Mouse (Mus musculus): ENCODE results near the gene Vcl.

The Vcl gene

DNA sequence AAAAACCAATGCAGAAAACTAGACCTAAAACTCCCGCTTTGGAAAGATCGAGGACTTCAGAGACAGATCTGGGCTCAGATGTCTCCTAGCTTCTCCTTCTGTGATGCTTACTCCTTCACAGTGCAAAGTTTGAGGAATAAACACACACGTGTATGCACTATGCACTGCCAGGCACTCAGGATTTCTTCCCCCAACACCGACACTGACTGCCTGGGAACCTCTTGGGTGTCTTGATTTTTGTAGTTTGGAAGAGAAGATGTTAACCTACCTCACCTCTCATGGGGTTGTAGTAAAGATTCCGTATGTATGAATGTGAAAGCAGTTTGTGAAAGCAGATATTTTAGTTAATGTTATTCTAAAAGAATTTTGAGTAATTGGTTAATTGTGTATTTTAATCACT, 88.7 kb downstream of the Vcl start:
- DNase-seq = peak; percentile 70

DNA sequence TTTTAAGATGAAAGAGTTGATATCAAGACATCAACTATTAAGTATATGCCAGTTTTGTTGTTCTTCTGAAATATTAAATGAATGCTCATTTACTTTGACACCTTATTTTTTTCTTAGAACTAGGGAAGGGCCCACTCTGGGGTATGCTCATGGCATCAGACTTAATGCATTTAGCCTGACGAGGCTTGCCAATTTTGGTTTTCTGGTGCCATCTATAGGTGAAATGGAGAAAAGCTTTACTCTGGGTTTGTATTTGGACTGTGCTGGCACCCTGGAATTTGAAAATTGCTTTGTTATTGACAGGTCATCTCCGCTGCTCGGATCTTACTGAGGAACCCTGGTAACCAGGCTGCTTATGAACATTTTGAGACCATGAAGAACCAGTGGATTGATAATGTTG, 89.8 kb downstream of the Vcl start:
- DNase-seq = no peak

DNA sequence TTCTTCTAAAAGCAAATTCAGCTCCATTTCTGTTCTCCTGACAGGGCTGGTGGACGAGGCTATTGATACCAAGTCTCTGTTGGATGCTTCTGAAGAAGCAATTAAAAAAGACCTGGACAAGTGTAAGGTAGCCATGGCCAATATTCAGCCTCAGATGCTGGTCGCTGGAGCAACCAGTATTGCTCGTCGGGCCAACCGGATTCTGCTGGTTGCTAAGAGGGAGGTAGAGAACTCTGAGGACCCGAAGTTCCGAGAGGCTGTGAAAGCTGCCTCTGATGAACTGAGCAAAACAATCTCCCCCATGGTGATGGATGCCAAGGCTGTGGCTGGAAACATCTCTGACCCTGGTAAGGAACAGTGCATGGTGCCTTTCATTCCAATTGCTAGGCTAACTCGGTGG, 91.2 kb downstream of the Vcl start:
- DNase-seq = no peak

DNA sequence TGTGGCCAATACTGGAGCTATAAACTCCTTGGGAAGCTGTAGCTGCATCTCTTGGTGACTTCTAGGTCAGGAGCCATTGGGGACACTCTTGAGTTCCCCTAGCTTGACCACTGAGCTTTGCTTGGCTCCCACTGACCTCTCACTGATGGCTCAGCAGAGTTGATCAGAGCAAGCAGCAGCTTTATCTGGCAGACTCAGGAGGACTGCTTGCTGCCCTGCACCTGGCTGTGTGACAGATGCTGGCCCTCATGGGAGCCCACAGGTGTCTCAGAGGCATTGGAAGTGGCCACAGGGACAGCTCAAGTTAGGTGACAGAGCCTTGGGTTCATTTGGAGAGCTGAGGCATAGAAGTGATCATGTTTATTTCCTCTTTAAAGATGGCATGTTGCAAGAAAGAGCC, 98.3 kb downstream of the Vcl start:
- DNase-seq = peak; percentile 88

DNA sequence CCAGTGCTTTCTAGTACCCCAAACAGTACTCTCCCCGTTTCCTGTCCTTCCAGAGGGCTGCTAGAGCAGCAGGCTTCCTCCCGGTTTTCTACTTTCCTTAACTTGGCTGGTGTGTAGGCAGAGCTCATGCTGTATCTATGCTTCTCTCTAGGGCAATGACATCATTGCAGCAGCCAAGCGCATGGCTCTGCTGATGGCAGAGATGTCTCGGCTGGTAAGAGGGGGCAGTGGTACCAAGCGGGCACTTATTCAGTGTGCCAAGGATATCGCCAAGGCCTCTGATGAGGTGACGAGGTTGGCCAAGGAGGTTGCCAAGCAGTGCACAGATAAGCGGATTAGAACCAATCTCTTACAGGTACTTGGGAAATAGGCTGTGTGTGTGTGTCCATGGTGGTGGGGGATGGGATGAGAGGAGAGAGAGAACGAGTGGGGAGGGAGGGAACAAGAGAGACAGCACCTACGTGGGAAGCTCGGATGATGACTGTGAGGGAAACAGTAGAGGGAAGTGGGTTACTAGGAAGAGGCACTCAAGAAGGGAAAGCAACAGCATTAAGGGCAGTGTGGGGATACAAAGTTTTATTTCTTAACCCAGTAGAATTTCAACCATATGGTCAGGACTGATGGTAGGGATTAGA, 99.9 kb downstream of the Vcl start:
- peak; percentile 91 for DNase-seq

DNA sequence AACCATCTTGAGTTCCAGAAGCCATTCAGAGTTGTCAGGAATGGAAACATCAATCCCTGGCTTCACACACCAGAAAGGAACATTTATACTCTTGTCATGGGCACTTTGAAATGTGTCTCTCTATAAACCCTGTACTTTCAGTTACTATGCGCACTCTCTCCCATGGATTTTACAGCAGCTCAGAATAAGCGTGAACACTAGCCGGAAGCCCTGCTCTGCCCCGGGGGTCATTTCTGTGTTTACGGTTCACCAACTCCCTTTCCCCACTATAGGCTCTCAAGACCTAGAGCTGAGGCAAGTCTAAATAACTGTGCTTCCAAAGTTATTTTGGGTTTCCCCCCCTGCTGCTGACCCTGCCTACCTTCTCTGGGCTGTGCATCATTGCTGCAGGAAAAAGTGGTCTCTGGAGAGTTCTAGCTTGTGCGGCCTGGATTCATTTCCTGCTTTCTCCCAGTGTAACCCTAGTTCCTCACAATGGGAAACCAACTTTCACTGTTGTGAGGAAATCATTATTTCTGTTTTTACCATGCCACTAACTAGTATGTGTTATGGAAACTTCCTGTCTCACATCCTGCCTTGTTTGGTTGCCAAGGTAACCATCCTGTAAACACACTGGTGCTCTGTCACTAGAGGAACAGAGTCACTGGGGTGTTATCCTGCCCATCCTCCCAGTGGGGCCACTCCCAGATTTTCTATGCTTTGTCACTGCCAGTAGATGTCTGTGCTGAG, 102.7 kb downstream of the Vcl start:
- DNase-seq = peak; percentile 99

DNA sequence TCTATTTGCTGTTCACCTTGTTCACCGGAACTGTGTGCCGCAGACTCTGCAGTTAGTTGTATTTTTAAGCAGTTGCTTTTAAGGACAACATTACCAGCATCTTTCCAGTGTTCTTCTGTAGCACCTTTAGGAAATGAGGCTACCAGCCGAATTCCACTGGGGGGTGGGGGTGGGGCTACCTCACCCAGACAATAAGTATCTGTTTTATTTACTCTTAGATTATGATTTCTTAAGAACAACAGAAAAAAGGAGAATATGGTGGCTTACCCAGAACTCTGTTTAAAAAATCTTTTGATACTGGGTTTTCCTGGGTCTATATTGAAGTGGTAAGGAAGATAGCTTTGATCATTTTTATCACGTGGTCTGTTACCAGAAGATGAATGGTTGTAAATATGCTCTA, 105.1 kb downstream of the Vcl start:
- no peak for DNase-seq

DNA sequence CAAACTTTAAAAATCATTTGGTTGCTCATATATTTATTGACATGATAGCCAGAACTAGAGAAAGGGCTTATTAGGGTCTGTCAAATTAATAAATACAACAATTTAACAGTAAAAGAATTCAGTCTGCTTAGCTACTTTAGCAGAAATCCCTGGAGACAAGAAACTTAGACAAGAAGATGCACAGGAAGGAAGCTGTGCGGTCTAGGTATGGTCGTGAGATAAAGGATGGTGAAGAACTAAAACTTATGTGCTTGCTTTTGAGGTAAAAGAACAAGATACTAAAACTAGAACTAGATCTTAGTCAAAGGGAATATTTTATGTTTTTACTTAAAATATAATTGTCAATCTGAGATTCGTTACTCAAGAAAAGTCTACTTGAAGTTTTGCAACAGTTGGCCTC, 105.6 kb downstream of the Vcl start:
- no peak for DNase-seq

DNA sequence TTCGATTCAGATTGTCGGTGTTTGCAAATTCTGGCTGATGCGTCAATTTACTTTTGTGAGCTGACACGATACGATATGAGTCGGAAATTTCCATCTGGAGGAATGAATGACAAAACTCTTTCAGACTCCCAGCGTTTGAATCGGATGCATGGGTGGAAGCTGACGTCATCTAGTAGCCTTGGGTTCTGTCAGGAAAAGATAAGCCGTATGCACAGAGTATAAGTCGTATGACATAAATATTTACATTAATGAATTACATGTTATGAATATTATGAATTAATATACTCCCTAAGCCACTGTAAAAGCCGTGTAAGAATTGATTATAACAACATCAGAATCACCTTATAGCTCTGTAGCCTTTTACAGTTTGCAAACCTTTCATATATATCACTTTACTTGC, 109.9 kb downstream of the Vcl start:
- DNase-seq = peak; percentile 52

DNA sequence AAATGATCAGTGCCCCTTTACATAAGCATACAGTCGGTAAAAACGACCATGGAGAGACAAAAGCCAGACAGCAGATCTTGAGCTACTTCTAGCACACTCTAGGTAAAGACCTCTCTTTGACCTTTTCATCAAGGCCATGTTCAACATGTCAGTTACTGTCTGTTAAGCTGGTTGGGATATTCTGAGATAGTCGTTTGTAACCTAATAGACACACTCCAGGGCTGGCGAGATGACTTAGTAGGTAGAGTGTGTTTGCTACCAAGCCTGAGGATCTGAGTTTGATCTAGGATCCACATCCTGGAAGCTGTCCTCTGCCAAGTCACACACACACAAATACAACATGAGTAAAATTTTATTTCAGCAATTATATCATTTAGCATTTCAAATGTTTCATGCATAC, 110.4 kb downstream of the Vcl start:
- peak; percentile 61 for DNase-seq

DNA sequence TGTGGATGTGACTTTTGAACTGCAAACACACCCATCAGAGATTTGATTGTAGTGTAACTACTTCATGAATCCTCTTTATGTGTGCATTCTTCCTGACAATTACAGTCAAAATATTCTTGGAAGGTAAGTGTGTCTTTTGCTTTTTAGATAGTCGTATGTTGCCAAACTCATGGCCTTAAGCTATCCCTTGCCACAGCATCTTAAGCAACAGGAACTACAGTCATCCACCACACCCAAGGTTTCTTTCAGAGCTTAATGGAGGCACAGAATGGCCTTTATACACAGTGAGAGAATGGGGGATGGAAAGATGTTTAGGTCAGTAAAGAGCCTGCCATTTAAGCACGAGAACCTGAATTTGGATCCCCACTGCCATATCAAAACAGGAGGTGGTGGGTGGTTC, 118.6 kb downstream of the Vcl start:
- DNase-seq = no peak

DNA sequence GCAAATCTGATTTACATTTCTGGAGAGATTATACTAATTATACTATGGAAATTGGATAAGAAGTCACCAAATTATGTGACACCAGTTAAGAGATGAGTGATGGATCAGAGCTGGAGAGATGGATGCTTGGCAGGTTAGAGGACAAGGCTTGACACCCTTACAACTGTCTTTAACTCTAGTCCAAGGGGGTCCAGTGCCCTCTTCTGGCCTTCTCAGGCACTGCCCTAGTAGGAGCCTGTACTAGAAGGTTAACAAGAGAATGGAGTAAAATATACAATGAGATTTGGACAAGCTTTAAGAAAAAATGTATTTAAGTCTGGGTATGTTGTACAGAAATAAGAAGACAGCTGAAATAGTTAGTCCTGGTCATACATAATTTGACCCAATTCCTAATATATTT, 119.7 kb downstream of the Vcl start:
- DNase-seq = peak; percentile 92

DNA sequence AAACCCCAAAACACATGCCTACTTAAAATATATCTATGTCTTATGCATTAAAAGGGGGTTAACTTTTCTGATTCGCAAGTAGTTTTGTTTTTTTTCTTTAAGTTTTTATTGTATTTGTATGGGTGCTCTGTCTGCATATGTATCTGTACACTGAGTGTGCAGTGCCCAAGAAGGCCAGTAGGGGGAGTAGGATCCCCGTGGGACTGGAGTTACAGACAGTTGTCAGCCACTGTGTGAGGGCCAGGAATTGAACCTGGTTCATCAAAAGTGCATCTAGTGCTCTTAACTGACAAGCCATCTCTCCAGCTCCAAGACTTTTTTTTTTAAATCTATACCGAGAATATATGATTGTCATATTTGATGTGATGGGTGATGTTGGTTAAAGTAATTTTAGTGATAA, 121.5 kb downstream of the Vcl start:
- peak; percentile 84 for DNase-seq

DNA sequence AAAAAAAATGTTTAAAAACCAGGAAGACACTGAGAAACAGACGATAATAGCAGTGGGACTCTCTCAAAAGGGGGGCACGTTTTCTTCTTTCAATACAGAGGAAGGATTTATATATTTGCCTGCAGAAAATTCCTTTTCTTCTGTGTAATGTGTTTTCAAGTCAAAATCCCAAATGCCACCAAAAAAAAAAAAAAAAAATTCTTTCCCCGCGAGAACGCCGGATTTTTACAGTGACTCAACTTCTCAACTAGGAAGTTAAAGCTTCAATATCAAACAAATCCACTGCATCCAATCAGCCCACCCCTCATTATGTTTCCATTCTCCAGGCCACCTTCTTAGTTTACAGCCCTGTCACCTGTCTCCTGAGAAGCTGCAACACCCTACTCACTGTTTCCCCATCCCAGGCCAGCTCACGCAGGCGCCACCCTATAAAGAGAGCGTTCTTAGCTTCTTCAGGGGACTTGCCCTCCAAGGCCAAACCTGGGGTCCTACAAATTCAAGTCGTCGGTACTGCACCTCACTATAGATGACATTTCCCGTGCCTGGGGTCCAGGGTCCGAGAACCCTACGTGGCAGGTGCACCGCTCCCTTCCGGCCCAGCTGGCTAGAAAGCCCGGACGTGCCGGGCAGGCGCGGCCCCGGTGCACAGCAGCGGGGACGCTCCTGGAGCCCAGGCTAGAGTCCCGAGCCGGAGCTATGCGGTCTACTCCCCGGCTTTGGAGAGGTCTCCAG, 122.3 kb downstream of the Vcl start:
- DNase-seq = no peak

DNA sequence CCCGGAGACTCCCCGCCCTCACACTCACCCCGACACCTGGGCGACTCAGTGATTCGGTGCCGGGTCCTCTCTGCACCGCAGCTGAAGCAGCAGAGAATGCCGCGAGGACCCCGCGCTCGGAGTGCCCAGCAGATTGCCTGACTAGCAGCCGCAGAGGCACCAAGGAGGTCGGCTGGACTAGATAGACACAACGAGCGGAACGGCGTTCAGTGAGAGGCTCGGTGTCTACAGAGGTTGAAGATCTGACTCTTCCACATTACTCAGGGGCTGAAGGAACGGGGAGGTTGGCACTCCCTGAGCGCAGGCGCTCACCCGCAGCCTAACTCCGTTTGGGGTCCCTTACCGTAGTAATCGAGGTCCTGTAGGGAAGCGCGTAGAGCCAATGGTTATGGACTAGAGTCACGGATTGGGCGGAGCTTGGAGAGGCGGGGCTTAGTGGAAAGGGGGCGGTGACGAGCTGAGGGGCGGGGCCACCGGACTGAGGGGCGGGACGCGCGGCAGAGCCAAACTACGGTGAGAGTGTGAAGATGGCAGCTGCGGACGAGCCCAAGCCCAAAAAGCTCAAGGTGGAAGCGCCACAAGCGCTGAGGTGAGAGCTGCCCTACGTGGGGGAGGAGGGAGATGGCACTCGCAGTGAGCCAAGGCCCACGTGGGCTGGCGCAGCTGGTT, 123.0 kb downstream of the Vcl start, which contains the start of the genes Ap3m1 and Adk:
Gene Ap3m1 (minus strand): TSS at position 397 of the 669 bp plus-strand sequence.
Gene Adk (plus strand): TSS at position 463 of the 669 bp plus-strand sequence.
- peak; percentile 100 for DNase-seq

DNA sequence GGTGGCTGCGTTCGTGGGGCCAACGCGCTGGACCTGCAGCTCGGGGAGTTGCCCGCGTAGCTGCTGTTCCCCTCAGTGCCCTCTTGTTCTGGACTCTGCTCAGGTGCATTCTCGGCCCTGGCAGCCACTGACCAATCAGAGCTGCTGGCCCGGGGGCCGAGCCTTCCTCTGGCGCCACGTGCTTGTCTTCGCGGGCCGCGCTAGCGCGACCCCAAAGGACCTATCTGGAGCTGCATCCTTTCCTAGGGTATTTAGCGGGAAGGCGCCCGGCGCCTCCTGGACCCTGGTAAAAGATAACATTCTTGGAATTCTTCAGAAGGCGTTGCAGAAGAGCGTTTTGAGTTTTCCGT, 123.6 kb downstream of the Vcl start:
- peak; percentile 99 for DNase-seq

DNA sequence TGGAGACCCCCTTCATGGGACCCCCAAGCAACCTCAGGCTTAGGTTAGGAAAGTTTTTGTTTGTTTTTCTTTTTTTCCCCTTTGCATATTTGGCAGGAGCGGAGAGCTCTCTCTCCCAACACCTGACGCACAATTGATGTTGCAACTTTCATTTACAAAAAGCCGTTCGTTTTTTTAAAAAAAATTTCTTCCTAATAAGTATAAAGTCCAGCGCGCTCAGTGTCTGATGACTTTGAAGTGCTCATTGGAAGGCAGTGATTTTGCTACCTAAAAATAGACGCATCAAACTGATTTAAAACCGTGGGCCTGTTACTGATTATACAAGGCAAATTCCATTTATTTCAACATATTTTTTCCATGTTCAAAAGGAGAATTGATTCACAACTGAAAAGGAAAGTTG, 124.0 kb downstream of the Vcl start:
- no peak for DNase-seq

DNA sequence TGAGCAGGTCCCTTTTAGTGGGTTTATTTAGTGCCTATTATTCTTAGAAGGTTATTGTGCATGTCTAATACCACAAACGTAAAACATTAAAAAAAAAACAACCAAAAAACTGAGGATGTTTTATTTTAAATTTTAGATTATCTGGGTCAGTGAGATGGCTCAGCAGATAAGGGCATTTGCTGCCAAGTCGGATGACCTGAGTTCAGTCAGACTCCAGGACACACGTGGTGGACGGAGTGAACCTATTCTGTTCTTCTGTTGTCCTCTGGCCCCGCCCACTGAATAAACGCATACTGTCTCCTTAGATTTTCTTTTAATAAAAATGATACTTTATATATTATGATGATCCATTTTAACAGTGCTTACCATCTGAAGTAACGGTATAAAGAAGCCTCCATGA, 124.4 kb downstream of the Vcl start:
- peak; percentile 93 for DNase-seq

DNA sequence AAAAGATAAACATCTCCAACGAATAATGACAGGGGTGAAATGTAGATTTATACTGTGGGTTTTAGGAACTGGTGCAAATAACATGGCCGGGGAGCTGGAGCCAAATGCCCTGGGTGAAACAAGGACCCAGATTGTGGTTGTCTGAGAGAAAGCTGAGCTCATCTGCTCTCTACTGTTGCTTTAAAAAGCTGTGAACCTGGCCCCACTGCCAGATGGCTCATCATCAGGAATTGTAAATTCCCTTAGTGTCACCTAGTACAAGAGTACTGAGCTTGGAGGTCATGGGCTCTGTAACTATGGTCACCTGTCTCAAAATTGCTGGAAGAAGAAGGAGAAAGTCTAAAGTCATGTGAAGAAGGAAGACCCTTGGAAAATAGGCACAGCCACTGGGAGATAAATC, 129.8 kb downstream of the Vcl start:
- peak; percentile 93 for DNase-seq

DNA sequence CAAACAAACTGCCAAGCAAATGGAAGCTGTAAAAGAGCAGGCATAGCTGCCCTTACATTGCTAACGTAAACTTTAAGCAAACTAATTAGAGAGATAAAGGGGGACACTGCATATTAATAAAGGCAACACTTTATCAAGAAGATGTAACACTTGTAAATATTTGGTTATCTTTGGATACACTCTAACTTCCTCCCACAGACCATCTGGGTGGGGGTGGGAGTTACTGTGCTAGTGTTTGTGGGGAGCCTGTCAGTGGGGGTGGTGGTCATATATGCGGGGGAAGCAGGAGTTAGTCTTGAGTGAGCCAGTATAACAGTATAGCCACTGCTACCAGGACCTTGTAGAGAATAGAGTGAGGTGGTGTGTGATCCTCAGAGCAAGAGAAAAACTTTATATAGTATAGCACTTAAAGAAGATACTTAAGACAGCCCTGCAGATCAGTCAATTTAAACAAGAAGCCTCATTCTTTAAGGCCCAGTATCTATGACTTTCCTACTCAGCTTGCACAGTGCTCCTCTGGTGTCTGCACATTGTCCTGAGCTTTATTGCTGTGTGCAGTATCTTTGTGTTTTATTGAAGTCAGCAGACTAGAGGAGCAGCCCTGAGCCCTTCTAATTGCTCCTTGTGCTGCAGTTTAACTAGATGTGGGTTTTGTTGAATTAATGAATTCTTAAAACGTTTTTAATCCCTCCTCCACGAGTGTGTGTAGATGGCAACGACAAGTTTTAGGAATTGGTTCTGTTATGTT, 133.7 kb downstream of the Vcl start:
- DNase-seq = peak; percentile 68

DNA sequence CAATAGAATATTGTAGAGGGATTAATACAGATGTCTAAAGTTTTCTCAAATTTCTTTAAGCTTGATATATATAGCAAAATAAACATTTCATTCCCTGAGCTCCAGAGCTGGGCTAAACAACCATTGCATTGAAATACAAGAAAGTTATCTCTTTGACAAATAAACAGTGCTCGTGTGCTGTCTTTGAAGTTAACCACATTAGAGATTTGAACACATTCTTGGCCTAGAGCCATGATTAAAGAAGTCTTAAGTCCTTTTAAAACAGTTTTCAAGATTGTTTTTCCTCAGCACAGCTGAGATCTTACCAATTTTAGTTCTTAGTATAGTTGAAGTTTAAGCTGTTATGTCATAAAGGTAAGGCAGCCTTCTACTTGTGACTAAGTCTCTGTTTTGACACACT, 135.1 kb downstream of the Vcl start:
- no peak for DNase-seq

DNA sequence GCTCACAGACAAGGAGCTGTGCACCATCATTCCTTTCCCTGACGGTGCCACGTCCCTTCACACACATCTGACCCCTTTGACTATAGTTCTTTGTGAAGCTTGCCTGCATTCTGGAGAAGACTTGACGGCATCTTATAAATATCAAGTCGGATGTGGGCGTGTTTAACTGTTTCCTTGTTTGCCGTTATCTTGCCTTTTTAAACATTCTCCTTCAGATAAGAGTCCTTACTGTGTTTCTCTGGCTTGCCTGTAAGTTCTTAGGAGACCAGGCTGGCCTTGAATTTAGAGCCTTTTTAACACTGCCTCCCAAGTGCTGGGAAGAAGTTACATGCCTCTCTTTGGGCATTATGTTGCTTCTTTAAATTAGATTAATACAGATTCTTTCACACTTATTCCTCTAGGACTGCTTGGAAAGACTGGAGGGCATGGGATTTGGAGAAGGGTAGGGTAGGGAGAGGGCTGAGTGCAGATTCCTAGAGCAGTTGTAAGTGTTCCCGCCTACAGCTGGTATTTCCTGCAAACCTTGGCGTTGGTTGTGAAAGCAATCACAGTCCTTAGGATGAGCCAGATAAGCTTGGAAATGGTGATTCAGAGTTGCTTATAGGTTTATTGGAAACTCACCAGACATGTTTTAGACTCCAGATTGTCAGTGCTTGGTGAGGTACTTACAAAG, 136.4 kb downstream of the Vcl start:
- DNase-seq = peak; percentile 73

Data from heart, adult 11 months (tissue).